Mouse (Mus musculus): Measurements from ENCODE around the gene Olfr344. TPM values are rescaled to one million over a fixed set of nuclear protein-coding genes. Genes with fewer than 3 reads are reported as not detected.

The Olfr344 gene
- not detected in 2 replicates for polyA plus RNA-seq (2015; fragmentation: Nextera tagmentation; extraction: Ambion mirVana)

DNA sequence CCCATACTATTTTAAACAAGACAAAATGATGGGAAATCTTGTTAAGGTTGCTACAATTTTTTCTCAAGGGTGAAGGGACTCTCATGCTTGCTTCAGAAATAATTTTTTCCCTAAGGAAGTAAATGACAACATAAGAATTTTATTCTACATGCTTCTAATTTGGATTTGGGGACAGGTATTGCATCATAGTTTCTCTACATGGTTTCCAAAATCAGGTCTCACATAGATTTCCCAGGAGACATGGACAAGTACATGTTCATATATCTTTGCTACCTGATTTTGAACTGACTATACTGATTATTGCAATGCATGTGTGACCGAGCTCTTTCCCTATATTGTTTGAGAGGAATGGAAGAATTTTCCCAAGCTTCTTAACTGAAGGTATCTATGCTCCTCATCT is at the start of gene Olfr344:
Olfr344 (plus strand) TSS at position 301 of the 400 bp plus-strand sequence.
- Histone ChIP-seq H3K36me3 (no peaks in the 10 kb centered on the region), H3K27ac (no peak within 1 kb of the TSS), H3K9ac (no peak within 1 kb of the TSS), H3K9me3 (no peaks in the 10 kb centered on the region), H3K4me1 (no peaks in the 10 kb centered on the region), H3K4me2 (no peak within 1 kb of the TSS), H3K27me3 (replicated peaks) (no peaks in the 10 kb centered on the region), H3K4me3 (replicated peaks) (no peak within 1 kb of the TSS)
- WGBS: 78% methylated on average over 1 of the region's 1 CpGs
- no peak for ATAC-seq (ENCODE audit: insufficient read depth, low FRiP score, low read depth)

DNA sequence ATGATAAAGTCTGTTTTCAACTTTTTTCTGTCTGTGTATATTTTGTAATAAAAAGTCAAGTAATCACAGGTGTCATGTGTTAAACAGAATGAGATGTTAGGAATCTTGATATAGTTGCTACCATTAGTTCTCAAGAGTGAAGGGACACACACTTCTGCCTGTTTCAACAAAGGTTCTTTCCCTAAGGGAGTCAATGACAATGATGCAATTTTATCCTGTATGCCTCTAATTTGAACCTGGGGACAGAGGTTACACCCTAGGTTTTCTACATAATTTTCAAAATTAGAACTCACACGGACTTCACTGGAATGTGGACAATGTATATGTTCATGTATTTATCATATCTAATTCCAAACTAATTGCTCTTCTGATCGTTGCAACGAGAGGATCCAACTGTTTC is 41.8 kb upstream of the Olfr344 start, which contains the start of gene Olfr342:
Olfr342 (plus strand) TSS at position 301 of the 400 bp plus-strand sequence.
- Histone ChIP-seq H3K4me2 (no peak within 1 kb of the TSS), H3K27me3 (replicated peaks) (no peaks in the 10 kb centered on the region), H3K27ac (no peak within 1 kb of the TSS), H3K9me3 (no peaks in the 10 kb centered on the region), H3K4me3 (replicated peaks) (no peak within 1 kb of the TSS), H3K9ac (no peak within 1 kb of the TSS), H3K4me1 (no peaks in the 10 kb centered on the region), H3K36me3 (no peaks in the 10 kb centered on the region)
- 67% methylated on average over 3 of the region's 3 CpGs for WGBS
- no peak for ATAC-seq (ENCODE audit: insufficient read depth, low FRiP score, low read depth)

DNA sequence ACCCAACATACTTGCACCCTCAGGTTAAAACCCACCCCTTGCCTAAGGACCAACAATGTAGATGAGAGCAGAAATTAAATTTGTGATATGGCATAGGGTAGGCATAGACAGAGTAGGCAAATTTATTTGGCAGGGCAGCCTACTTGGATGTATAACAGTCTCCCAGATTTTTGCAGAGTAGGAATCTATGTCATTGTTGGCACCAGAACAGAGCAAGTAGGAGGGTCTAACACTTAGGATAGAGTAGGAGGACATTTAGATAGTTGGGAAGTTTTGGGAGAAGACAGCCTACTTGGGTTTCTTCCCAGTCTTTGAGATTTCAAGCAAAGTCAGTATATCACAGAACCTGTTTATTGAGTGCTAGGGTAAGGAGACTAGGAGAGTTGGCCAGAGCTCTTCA is 1.3 kb upstream of the Olfr344 start:
- no peaks in the 10 kb centered on the region for H3K4me1 ChIP-seq
- ATAC-seq (ENCODE audit: insufficient read depth, low FRiP score, low read depth): no peak
- H3K9ac ChIP-seq: no peak overlapping the region
- no peak overlapping the region for H3K4me3 ChIP-seq (replicated peaks)
- no peaks in the 10 kb centered on the region for H3K9me3 ChIP-seq
- H3K36me3 ChIP-seq: no peaks in the 10 kb centered on the region
- no peaks in the 10 kb centered on the region for H3K27me3 ChIP-seq (replicated peaks)
- no peak overlapping the region for H3K4me2 ChIP-seq
- no peak overlapping the region for H3K27ac ChIP-seq

DNA sequence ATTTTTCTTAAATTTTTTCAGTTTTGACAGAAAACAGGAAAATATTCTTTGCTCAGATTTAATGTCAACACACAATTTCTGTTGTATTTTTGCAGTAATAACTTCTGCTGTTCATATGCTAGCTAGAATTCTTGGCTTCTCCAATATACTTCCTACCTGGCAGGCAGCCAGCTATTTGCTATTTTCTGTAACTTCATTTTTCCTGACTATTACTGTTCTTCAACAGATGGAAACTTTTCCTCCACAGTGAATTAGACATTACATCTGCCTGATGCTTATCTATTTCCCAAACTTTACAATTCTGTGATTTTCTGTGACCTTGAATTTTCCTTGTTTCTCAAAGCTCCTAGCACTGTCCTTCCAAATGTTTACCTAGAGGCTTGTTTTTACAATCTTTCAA is 560 bp downstream of the Olfr344 start:
- H3K4me3 ChIP-seq (replicated peaks): no peak overlapping the region
- H3K27me3 ChIP-seq (replicated peaks): no peaks in the 10 kb centered on the region
- H3K4me2 ChIP-seq: no peak overlapping the region
- ATAC-seq (ENCODE audit: insufficient read depth, low FRiP score, low read depth): no peak
- H3K27ac ChIP-seq: no peak overlapping the region
- H3K4me1 ChIP-seq: no peaks in the 10 kb centered on the region
- H3K9ac ChIP-seq: no peak overlapping the region
- H3K36me3 ChIP-seq: no peaks in the 10 kb centered on the region
- H3K9me3 ChIP-seq: no peaks in the 10 kb centered on the region

DNA sequence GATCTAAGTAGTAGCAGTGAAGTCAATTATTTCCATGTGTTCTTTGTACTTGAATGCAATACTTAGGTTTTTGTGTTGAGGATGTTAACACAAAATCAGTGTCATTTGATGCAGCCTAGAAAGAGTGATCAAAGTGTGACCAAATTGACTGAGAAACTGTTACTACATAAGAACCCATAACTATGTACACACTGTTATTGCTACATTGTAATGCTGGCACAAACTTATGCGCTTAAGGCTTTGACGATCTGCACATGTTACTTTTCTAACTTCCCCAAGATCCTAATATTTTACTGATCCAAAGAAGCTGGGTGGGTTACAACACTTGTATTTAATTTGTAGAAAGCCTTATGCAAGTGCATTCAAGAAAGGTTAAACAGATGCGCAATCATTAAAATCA is 1.4 kb downstream of the Olfr344 start:
- WGBS: 95% methylated on average over 3 of the region's 3 CpGs
- no peak overlapping the region for H3K4me2 ChIP-seq
- ATAC-seq (ENCODE audit: insufficient read depth, low FRiP score, low read depth): no peak

More for the DNA sequence above, 1.4 kb downstream of the Olfr344 start:
- Histone ChIP-seq H3K27ac (no peak overlapping the region), H3K4me1 (no peaks in the 10 kb centered on the region), H3K9ac (no peak overlapping the region), H3K27me3 (replicated peaks) (no peaks in the 10 kb centered on the region), H3K4me3 (replicated peaks) (no peak overlapping the region), H3K36me3 (no peaks in the 10 kb centered on the region), H3K9me3 (no peaks in the 10 kb centered on the region)

Other genes starting within 250 kb of the Olfr344 start
- not detected in 2 replicates for gene Olfr338, start 193.1 kb upstream of the Olfr344 start, polyA plus RNA-seq (2015; fragmentation: Nextera tagmentation; extraction: Ambion mirVana)
- not detected in 2 replicates for gene Olfr339, start 147.7 kb upstream of the Olfr344 start, polyA plus RNA-seq (2015; fragmentation: Nextera tagmentation; extraction: Ambion mirVana)
- not detected in 2 replicates for gene Olfr340, start 114.1 kb upstream of the Olfr344 start, polyA plus RNA-seq (2015; fragmentation: Nextera tagmentation; extraction: Ambion mirVana)
- gene Olfr341, start 84.2 kb upstream of the Olfr344 start, polyA plus RNA-seq (2015; fragmentation: Nextera tagmentation; extraction: Ambion mirVana): not detected in 2 replicates
- not detected in 2 replicates for gene Olfr342, start 41.7 kb upstream of the Olfr344 start, polyA plus RNA-seq (2015; fragmentation: Nextera tagmentation; extraction: Ambion mirVana)
- not detected in 2 replicates for gene Olfr345, start 73.4 kb downstream of the Olfr344 start, polyA plus RNA-seq (2015; fragmentation: Nextera tagmentation; extraction: Ambion mirVana)
- not detected in 2 replicates for gene Olfr346, start 119.1 kb downstream of the Olfr344 start, polyA plus RNA-seq (2015; fragmentation: Nextera tagmentation; extraction: Ambion mirVana)
- gene Olfr347, start 165.2 kb downstream of the Olfr344 start, polyA plus RNA-seq (2015; fragmentation: Nextera tagmentation; extraction: Ambion mirVana): not detected in 2 replicates
- not detected in 2 replicates for gene Olfr348, start 217.6 kb downstream of the Olfr344 start, polyA plus RNA-seq (2015; fragmentation: Nextera tagmentation; extraction: Ambion mirVana)
- not detected in 2 replicates for gene Olfr50, start 223.9 kb downstream of the Olfr344 start, polyA plus RNA-seq (2015; fragmentation: Nextera tagmentation; extraction: Ambion mirVana)

All from stomach, embryonic 15.5 days (tissue).